Mouse (Mus musculus) intestine, embryonic 16.5 days (tissue): ENCODE measurements around the gene Hist1h4c. TPM values are rescaled to one million over a fixed set of nuclear protein-coding genes. Genes with fewer than 3 reads are reported as not detected.
"Not testable (repeated sequence)": the region's sequence is repeated elsewhere in the genome, so short reads cannot be mapped to it uniquely, and the experiment has no call there.

ENCODE experiments used
- ATAC-seq: fragments of 200-750 bp; cut with Nextera tagmentation; 2 replicates; pipeline ENCODE4 v1.8.0; 2017; ENCODE audit warnings: moderate TSS enrichment, moderate library complexity
- H3K27ac ChIP-seq: fragments of 300-500 bp; sonication (generic); 2 replicates; pipeline ENCODE4 v1.5.1; 2014; ENCODE audit warnings: mild to moderate bottlenecking, low read length
- H3K27me3 ChIP-seq: fragments of 300-500 bp; sonication (generic); replicated peaks from 2 replicates; pipeline ENCODE4 v1.6.1; 2014; ENCODE audit warnings: low read length, control low read depth, mixed read lengths; ENCODE audit not compliant: control insufficient read depth, insufficient read depth
- H3K36me3 ChIP-seq: fragments of 300-500 bp; sonication (generic); 2 replicates; pipeline ENCODE4 v1.6.1; 2014; ENCODE audit warnings: low read length, control low read depth; ENCODE audit not compliant: control insufficient read depth, insufficient read depth
- H3K4me1 ChIP-seq: fragments of 300-500 bp; sonication (generic); 2 replicates; pipeline ENCODE4 v1.6.1; 2014; ENCODE audit warnings: low read length, control low read depth, mixed read lengths; ENCODE audit not compliant: control insufficient read depth, insufficient read depth
- H3K4me2 ChIP-seq: fragments of 300-500 bp; sonication (generic); 2 replicates; pipeline ENCODE4 v1.6.1; 2014; ENCODE audit warnings: low read depth, low read length, control low read depth
- H3K4me3 ChIP-seq: fragments of 300-500 bp; sonication (generic); 2 replicates; pipeline ENCODE4 v1.5.1; 2014; ENCODE audit warnings: mild to moderate bottlenecking, low read length
- H3K9ac ChIP-seq: fragments of 300-500 bp; sonication (generic); 2 replicates; pipeline ENCODE4 v1.6.1; 2014; ENCODE audit warnings: low read depth, low read length
- H3K9me3 ChIP-seq: fragments of 300-500 bp; sonication (generic); 2 replicates; pipeline ENCODE4 v1.6.1; 2016; ENCODE audit warnings: low read length, control low read depth; ENCODE audit not compliant: control insufficient read depth
- WGBS: fragments of 180-500 bp; shearing (Covaris S2); extraction: QIAGEN DNeasy Blood & Tissue Kit; methylation state at CpG from one replicate; pipeline ENCODE4 v1.1.7; 2014; 5-methylcytosine and 5-hydroxymethylcytosine counted together
- polyA plus RNA-seq: library from polyadenylated mRNA; unstranded; fragments of >200 nt; fragmentation: Nextera tagmentation; extraction: Ambion mirVana; gene quantifications from 2 replicates; pipeline ENCODE4 v1.2.1, GENCODE M21; 2015

Gene Hist1h4c
- polyA plus RNA-seq, 1 experiment from 2014 or later = 3.1 TPM

DNA sequence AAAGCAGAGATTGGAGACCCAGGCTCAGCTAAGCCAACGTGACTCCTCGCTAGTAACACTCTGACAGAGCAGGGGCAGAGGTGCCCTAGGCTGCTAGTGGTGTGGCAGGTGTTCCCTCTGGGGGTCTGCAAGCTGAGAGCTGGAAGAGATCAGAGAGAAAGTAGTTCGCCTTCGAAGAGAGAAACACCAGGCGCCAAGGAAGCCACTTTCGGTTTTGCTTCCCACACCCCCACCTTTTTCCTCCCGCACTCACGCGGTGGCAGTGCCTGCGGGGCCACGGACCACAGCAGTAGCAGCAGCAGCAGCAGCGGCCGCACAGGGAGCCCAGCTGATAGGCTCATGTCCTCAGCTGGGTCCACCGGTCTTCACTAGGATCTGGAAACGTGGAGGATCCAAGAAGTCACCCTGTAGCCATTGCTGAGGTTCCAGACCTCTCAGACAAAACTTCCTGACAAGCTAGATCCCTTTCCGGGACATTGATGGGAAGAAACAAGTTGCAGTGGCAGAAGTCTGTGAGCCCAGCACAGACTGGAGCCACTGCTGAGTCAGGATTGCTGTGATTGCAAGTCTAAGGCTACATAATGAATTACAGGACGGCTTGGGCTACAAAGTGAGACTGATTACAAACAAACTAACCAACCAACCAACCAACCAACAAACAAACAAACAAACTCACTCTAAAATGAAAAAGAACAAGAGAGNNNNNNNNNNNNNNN lies 12.3 kb upstream of the Hist1h4c start, which contains the start of gene Hfe:
Gene Hfe (minus strand): TSS at position 481 of the 716 bp plus-strand sequence.
- Histone ChIP-seq H3K27ac (peak within 1 kb of the TSS; percentile 54), H3K36me3 (no peaks in the 10 kb centered on the region), H3K4me3 (peak within 1 kb of the TSS; percentile 57), H3K27me3 (no peaks in the 10 kb centered on the region), H3K4me2 (peak within 1 kb of the TSS; percentile 91), H3K9me3 (no peaks in the 10 kb centered on the region), H3K9ac (peak within 1 kb of the TSS; percentile 77), H3K4me1 (peaks cover 8% of the 10 kb centered on the region; the same call in 1 of the 2 replicates)
- WGBS = 3% methylated on average over 17 of the region's 17 CpGs
- peak; percentile 83 for ATAC-seq

DNA sequence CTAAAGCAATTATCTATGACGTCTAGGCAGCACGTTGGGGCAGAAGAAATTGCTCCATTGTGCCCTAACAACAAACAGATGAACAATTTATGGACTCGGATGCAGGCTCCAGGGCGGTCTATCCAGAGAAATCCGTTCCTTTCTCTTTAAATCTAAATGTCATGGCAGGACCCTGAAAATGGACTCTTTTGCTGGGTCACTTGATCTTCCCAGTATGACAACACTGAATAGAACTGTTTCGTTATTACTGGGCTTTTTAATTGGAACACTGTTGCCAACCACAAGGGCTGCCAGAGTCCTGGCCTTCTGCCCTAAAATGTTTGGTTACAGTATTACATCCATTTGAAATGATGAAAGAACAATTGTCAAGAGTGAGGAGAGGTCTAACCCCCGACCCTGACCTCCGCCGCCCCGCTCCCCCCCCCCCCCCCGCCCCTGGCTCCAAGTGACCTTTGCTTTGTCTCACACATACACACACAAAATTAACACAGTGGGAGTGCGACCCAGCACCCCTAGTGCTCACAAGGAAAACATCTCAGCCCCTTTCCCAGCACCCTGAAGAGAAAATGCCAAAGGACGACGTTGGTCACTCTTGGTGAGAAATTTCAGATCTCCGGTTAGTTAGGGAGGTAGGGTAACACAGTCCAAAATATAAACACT lies 11.6 kb upstream of the Hist1h4c start:
- Histone ChIP-seq H3K9ac (peak overlapping the region; percentile 77), H3K36me3 (no peaks in the 10 kb centered on the region), H3K4me2 (peak overlapping the region; percentile 91), H3K27me3 (no peaks in the 10 kb centered on the region), H3K4me1 (peaks cover 8% of the 10 kb centered on the region; the same call in 1 of the 2 replicates), H3K4me3 (peak overlapping the region; percentile 57), H3K27ac (peak overlapping the region; percentile 54), H3K9me3 (no peaks in the 10 kb centered on the region)
- 23% methylated on average over 15 of the region's 15 CpGs for WGBS
- ATAC-seq = peak; percentile 56

DNA sequence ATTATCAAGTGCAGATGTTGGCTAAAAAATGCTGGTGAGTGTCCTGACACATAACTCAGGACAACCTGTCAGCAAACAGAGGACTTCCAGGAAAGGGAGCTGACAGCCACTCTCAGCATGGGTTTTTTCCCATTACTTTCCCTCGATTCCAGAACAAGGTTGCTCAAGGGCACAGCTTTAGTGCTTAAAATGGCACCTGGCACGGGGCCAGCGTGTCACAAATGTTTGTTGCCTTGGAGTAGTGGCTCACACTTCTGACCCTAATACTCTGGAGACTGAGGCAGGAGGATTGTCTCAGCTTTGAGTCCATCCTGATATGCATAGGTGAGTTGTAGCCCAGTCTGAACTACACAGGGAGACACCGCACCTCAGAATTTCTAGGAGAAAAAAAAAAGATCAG lies 10.4 kb upstream of the Hist1h4c start:
- no peak overlapping the region for H3K9ac ChIP-seq
- H3K27ac ChIP-seq = no peak overlapping the region
- 74% methylated on average over 4 of the region's 4 CpGs for WGBS
- H3K9me3 ChIP-seq = no peaks in the 10 kb centered on the region
- no peak for ATAC-seq
- no peak overlapping the region for H3K4me2 ChIP-seq
- no peaks in the 10 kb centered on the region for H3K27me3 ChIP-seq
- peaks cover 8% of the 10 kb centered on the region; the same call in 1 of the 2 replicates for H3K4me1 ChIP-seq
- no peak overlapping the region for H3K4me3 ChIP-seq
- H3K36me3 ChIP-seq = no peaks in the 10 kb centered on the region

DNA sequence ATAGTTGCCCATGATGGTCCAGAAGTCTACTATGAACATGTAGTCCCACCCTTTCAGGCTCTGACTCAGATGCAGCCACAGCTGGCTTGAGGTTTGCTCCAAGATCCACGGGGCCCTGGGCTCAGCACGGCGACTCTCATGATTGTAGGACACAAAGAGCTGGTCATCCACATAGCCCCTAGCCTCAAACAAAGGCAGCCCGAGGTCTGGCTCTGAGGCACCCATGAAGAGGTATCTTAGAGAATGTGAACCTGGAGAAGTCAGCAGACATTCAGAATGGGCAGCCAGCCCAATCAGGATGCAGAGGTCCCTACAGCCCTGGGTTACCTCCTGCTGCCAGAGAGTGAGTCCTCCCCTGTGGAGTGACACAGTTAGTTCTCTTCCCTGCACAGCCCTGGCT lies 9.8 kb upstream of the Hist1h4c start:
- Histone ChIP-seq H3K4me1 (peaks cover 8% of the 10 kb centered on the region; the same call in 1 of the 2 replicates), H3K36me3 (no peaks in the 10 kb centered on the region), H3K4me3 (no peak overlapping the region), H3K4me2 (no peak overlapping the region), H3K9ac (no peak overlapping the region), H3K9me3 (no peaks in the 10 kb centered on the region), H3K27ac (no peak overlapping the region), H3K27me3 (no peaks in the 10 kb centered on the region)
- 93% methylated on average over 4 of the region's 4 CpGs for WGBS
- ATAC-seq = no peak

DNA sequence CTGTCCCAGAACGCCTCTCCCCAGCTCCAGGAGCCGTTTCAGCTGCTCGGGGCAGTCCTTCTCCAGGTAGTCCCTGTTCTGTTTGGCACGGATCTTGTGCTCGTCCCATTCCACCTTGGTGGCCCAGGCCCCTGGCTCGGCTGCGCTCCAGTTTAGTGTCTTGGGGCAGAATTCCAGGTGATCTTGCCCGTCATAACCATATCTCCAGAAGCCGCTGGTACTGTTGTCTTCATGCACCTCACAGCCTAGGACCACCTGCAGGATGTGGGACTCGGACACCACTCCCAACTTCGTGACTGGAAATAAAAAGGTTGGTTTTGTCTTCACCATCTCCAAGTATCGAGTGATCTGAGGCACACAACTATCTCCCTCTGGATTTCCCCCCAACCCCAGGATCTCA lies 8.5 kb upstream of the Hist1h4c start:
- no peak overlapping the region for H3K4me2 ChIP-seq
- no peak overlapping the region for H3K9ac ChIP-seq
- H3K4me1 ChIP-seq = peaks cover 8% of the 10 kb centered on the region; the same call in 1 of the 2 replicates
- WGBS = 97% methylated on average over 12 of the region's 12 CpGs
- H3K4me3 ChIP-seq = no peak overlapping the region
- no peak for ATAC-seq
- no peaks in the 10 kb centered on the region for H3K9me3 ChIP-seq
- H3K27ac ChIP-seq = no peak overlapping the region
- H3K36me3 ChIP-seq = no peaks in the 10 kb centered on the region
- H3K27me3 ChIP-seq = no peaks in the 10 kb centered on the region

DNA sequence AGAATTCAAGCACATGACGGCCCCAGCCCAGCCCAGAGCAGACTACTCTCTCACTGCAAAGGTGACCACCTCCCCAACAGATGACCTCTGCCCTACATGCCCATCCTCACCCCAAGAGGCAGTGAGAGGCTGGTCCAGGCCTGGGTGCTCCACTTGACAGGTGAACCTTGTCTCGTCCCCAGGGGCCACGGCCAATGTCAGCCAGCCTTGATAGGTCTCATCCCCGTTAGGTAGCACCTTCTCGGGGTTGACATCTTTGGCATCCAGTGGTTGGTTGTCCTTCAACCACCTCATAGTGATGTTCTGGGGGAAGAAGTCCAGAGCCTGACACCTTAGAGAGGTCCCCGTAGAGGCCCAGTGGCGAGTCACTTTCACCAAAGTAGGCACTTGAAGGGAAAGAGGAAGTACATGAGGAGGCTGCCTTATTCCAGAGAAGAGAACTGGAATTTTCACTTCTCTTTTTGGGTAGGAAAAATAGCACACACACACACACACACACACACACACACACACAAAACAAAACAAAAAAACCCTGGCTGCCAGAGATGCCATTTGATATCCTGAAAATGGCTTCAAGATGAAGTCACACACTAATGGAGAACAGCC lies 7.6 kb upstream of the Hist1h4c start:
- Histone ChIP-seq H3K36me3 (no peaks in the 10 kb centered on the region), H3K27me3 (no peaks in the 10 kb centered on the region), H3K27ac (no peak overlapping the region), H3K4me1 (peaks cover 10% of the 10 kb centered on the region; the same call in 1 of the 2 replicates), H3K4me3 (no peak overlapping the region), H3K9ac (no peak overlapping the region), H3K9me3 (no peaks in the 10 kb centered on the region), H3K4me2 (no peak overlapping the region)
- 91% methylated on average over 7 of the region's 7 CpGs for WGBS
- no peak for ATAC-seq

DNA sequence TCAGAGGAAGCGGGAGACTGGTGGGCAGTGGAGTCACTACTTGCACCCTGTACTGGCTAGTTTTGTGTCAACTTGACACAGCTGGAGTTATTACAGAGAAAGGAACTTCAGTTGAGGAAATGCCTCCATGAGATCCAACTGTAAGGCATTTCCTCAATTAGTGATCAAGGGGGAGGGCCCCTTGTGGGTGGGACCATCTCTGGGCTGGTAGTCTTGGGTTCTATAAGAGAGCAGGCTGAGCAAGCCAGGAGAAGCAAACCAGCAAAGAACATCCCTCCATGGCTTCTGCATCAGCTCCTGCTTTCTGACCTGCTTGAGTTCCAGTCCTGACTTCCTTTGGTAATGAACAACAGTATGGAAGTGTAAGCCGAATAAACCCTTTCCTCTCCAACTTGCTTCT lies 4.5 kb upstream of the Hist1h4c start:
- not testable (repeated sequence) for H3K27ac ChIP-seq, H3K36me3 ChIP-seq, H3K9me3 ChIP-seq, H3K4me1 ChIP-seq, H3K9ac ChIP-seq, ATAC-seq, H3K4me2 ChIP-seq, H3K27me3 ChIP-seq, H3K4me3 ChIP-seq
- WGBS = 79% methylated on average over 2 of the region's 2 CpGs

DNA sequence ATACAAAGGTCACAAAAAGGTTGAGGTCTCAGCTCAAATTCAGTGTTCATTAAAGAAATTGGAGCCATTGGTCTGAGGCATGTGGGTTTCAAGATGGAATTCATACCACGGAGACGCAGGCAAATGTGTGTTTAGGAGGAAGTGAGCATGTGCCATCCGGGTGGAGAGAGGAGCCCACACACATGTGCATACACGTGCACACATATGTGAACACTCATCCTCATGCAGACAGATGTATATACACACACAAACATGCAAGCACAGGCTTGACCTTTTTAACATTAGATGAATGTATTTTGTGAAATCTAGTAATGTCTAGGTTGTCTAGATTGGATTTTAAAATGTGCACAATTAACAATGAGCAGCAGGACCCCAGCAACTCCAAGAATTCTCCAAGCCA lies 4.0 kb upstream of the Hist1h4c start:
- no peaks in the 10 kb centered on the region for H3K9me3 ChIP-seq
- 72% methylated on average over 4 of the region's 4 CpGs for WGBS

DNA sequence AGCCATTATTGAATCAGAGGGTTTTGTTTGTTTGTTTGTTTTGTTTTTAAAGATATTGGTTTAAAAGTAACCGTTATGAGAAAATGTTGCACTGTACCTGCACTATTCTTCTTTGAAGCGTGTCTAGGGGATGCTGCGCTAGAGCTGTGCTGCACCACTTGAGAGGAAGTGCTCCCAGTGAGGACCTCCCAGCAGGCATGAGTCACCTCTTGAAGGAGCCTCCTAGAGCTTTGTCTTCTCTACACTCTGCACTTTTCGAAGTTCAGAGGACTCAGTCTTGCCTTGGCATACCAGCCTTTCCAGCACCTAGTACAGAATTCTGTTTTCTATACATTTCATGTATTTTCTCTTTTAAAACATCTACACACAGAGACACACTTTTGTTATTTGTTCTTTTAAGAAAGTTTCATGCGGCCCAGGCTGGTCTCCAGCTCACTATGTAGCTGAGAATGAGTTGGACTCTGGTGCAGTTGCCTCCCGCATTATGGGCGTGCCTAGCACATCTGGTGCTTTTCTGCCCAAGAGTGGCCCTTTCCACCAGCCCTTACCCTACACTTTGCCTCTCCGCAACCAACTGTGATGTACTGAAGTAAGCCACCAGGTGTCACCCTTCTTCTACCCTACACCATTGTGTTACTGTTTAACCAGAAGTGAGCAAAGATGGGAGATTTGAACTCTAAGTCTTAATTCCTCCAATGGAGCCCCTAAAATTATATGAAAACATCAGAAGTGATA lies 2.7 kb upstream of the Hist1h4c start:
- peaks cover 5% of the 10 kb centered on the region; the same call in 1 of the 2 replicates for H3K4me1 ChIP-seq
- peak; percentile 49 for ATAC-seq
- 25% methylated on average over 8 of the region's 8 CpGs for WGBS
- H3K27me3 ChIP-seq = no peaks in the 10 kb centered on the region
- no peaks in the 10 kb centered on the region for H3K9me3 ChIP-seq
- peak overlapping the region; percentile 34 for H3K9ac ChIP-seq
- no peak overlapping the region for H3K27ac ChIP-seq
- no peak overlapping the region for H3K4me3 ChIP-seq
- no peak overlapping the region for H3K4me2 ChIP-seq
- no peaks in the 10 kb centered on the region for H3K36me3 ChIP-seq

More for the DNA sequence above, 4.0 kb upstream of the Hist1h4c start:
- Histone ChIP-seq H3K4me1 (peaks cover 5% of the 10 kb centered on the region; the same call in 1 of the 2 replicates), H3K4me2 (no peak overlapping the region), H3K27ac (no peak overlapping the region), H3K4me3 (no peak overlapping the region), H3K36me3 (no peaks in the 10 kb centered on the region), H3K9ac (no peak overlapping the region), H3K27me3 (no peaks in the 10 kb centered on the region)
- ATAC-seq = no peak
